Mouse (Mus musculus) neural tube, embryonic 10.5 days (tissue): Measurements from ENCODE around the gene Atf1.
"Not testable (repeated sequence)": the region's sequence is repeated elsewhere in the genome, so short reads cannot be mapped to it uniquely, and the experiment has no call there.

Experiments used
- DNase-seq: peaks from one replicate; pipeline ENCODE4 v3.0.0-alpha.2; 2017; ENCODE audit warnings: low spot score; ENCODE audit errors: extremely low spot score

The Atf1 gene

GRCm38 (mm10) chr15:100304019-100304991 lies 76.7 kb downstream of the Atf1 start, which contains the start of gene Mettl7a1:
Gene Mettl7a1, plus strand, starts transcription at chr15:100304140.
- peak; percentile 81 for DNase-seq

GRCm38 (mm10) chr15:100306201-100306600 lies 78.6 kb downstream of the Atf1 start:
- DNase-seq = no peak

- not testable (repeated sequence) for DNase-seq
Observed at GRCm38 (mm10) chr15:100307438-100308096, 79.9 kb downstream of the Atf1 start.
